8 mouse cellular contexts compared by ENCODE assay signal in genomic region chr16:32078408-32078990, GRCm38 (mm10). TPM values are rescaled to one million over a fixed set of nuclear protein-coding genes. Genes with fewer than 3 reads are reported as not detected.
A peak's percentile ranks its signal among the peaks of the same experiment; 100 is the strongest.
DNase-seq lines count a peak whose midpoint lies in the region; ATAC-seq lines count a peak whose summit lies in the region.

No protein-coding gene starts in this region.

- H3K4me1 ChIP-seq in embryonic facial prominence, embryonic 13.5 days = peaks cover 16% of the 10 kb centered on the region
- H3K4me1 ChIP-seq in hindbrain, embryonic 14.5 days (replicated peaks; ENCODE audit: control insufficient read depth, insufficient read depth, low read length) = peaks cover 21% of the 10 kb centered on the region
- peaks cover 34% of the 10 kb centered on the region for H3K4me1 ChIP-seq in liver, embryonic 13.5 days (replicated peaks)
- peaks cover 25% of the 10 kb centered on the region for H3K4me1 ChIP-seq in neural tube, embryonic 15.5 days

- WGBS in embryonic facial prominence, embryonic 13.5 days = under 1% methylated on average over 30 of the region's 30 CpGs
- under 1% methylated on average over 30 of the region's 30 CpGs for WGBS in hindbrain, embryonic 14.5 days
- under 1% methylated on average over 30 of the region's 30 CpGs for WGBS in liver, embryonic 13.5 days (ENCODE audit: insufficient replicate concordance)
- WGBS in neural tube, embryonic 15.5 days = under 1% methylated on average over 24 of the region's 30 CpGs

- H3K4me3 ChIP-seq in embryonic facial prominence, embryonic 13.5 days = peak overlapping the region; percentile 97
- peak overlapping the region; percentile 94 for H3K4me3 ChIP-seq in hindbrain, embryonic 14.5 days (replicated peaks; ENCODE audit: low read length)
- peak overlapping the region; percentile 94 for H3K4me3 ChIP-seq in liver, embryonic 13.5 days (replicated peaks)
- H3K4me3 ChIP-seq in neural tube, embryonic 15.5 days (replicated peaks) = peak overlapping the region; percentile 99

- ATAC-seq in embryonic facial prominence, embryonic 13.5 days (ENCODE audit: insufficient number of reproducible peaks, insufficient read depth, low FRiP score, low TSS enrichment, low read depth) = no peak
- no peak for ATAC-seq in hindbrain, embryonic 14.5 days (ENCODE audit: low FRiP score)
- ATAC-seq in liver, embryonic 13.5 days (ENCODE audit: low read depth) = no peak
- peak; percentile 73; the same call in 1 of the 2 replicates for ATAC-seq in neural tube, embryonic 15.5 days (ENCODE audit: low FRiP score)

- no peaks in the 10 kb centered on the region for H3K9me3 ChIP-seq in embryonic facial prominence, embryonic 13.5 days
- no peaks in the 10 kb centered on the region for H3K9me3 ChIP-seq in hindbrain, embryonic 14.5 days (ENCODE audit: control insufficient read depth, low read length)
- no peaks in the 10 kb centered on the region for H3K9me3 ChIP-seq in liver, embryonic 13.5 days (replicated peaks)
- H3K9me3 ChIP-seq in neural tube, embryonic 15.5 days (replicated peaks) = no peaks in the 10 kb centered on the region

- no peaks in the 10 kb centered on the region for H3K27me3 ChIP-seq in embryonic facial prominence, embryonic 13.5 days
- no peaks in the 10 kb centered on the region for H3K27me3 ChIP-seq in hindbrain, embryonic 14.5 days (ENCODE audit: control insufficient read depth, insufficient read depth, low read length)
- no peaks in the 10 kb centered on the region for H3K27me3 ChIP-seq in liver, embryonic 13.5 days
- H3K27me3 ChIP-seq in neural tube, embryonic 15.5 days (replicated peaks) = no peaks in the 10 kb centered on the region

- peak overlapping the region; percentile 96 for H3K27ac ChIP-seq in embryonic facial prominence, embryonic 13.5 days
- H3K27ac ChIP-seq in hindbrain, embryonic 14.5 days = peak overlapping the region; percentile 92
- peak overlapping the region; percentile 97 for H3K27ac ChIP-seq in liver, embryonic 13.5 days
- H3K27ac ChIP-seq in neural tube, embryonic 15.5 days (replicated peaks) = peak overlapping the region; percentile 93

- DNase-seq in kidney, adult 8-10 months = peak; percentile 26 to 44
- no peak for DNase-seq in kidney, postnatal 14 days
- DNase-seq in MEL-GATA-1-ER (ENCODE audit: extremely low read depth, low read depth) = peak; percentile 41
- peak; percentile 35 for DNase-seq in hindbrain, embryonic 14.5 days (ENCODE audit: low spot score)
- no peak for DNase-seq in liver, embryonic 13.5 days
- DNase-seq in thymus, postnatal 25 days = no peak

- H3K4me2 ChIP-seq in embryonic facial prominence, embryonic 13.5 days = peak overlapping the region; percentile 73
- H3K4me2 ChIP-seq in hindbrain, embryonic 14.5 days (replicated peaks) = peak overlapping the region; percentile 56
- peak overlapping the region; percentile 85 for H3K4me2 ChIP-seq in liver, embryonic 13.5 days
- H3K4me2 ChIP-seq in neural tube, embryonic 15.5 days = peak overlapping the region; percentile 63

- peaks cover 3% of the 10 kb centered on the region for H3K36me3 ChIP-seq in embryonic facial prominence, embryonic 13.5 days
- peaks cover 3% of the 10 kb centered on the region for H3K36me3 ChIP-seq in hindbrain, embryonic 14.5 days (replicated peaks; ENCODE audit: control insufficient read depth, insufficient read depth)
- H3K36me3 ChIP-seq in liver, embryonic 13.5 days = no peaks in the 10 kb centered on the region; the same call in 1 of the 2 replicates
- H3K36me3 ChIP-seq in neural tube, embryonic 15.5 days = peaks cover 2% of the 10 kb centered on the region; the same call in 1 of the 2 replicates

- H3K9ac ChIP-seq in embryonic facial prominence, embryonic 13.5 days = peak overlapping the region; percentile 99
- H3K9ac ChIP-seq in hindbrain, embryonic 14.5 days = peak overlapping the region; percentile 94
- peak overlapping the region; percentile 95 for H3K9ac ChIP-seq in liver, embryonic 13.5 days
- H3K9ac ChIP-seq in neural tube, embryonic 15.5 days (replicated peaks) = peak overlapping the region; percentile 93

RNA-seq across cellular contexts. Expression of gene Pak2, which starts 0.6 kb away (rescaled TPM):
- 32.3 and 33.6 TPM in 2 replicates for polyA plus RNA-seq in embryonic facial prominence, embryonic 13.5 days (2015; fragmentation: Nextera tagmentation; extraction: Ambion mirVana)
- 30.6 and 34.5 TPM in 2 replicates for polyA plus RNA-seq in hindbrain, embryonic 14.5 days (2014; fragmentation: Nextera tagmentation; extraction: Ambion mirVana)
- 10.7 and 14.6 TPM in 2 replicates for polyA plus RNA-seq in liver, embryonic 13.5 days (2015; fragmentation: Nextera tagmentation; extraction: Ambion mirVana)
- polyA plus RNA-seq in neural tube, embryonic 15.5 days (2015; fragmentation: Nextera tagmentation; extraction: Ambion mirVana) = 23.1 and 26.7 TPM in 2 replicates

RNA-seq across cellular contexts. Expression of gene Pigx, which starts 21.0 kb away (rescaled TPM):
- 127 and 132 TPM in 2 replicates for polyA plus RNA-seq in embryonic facial prominence, embryonic 13.5 days (2015; fragmentation: Nextera tagmentation; extraction: Ambion mirVana)
- 96.8 and 109 TPM in 2 replicates for polyA plus RNA-seq in hindbrain, embryonic 14.5 days (2014; fragmentation: Nextera tagmentation; extraction: Ambion mirVana)
- 29.2 and 29.5 TPM in 2 replicates for polyA plus RNA-seq in liver, embryonic 13.5 days (2015; fragmentation: Nextera tagmentation; extraction: Ambion mirVana)
- polyA plus RNA-seq in neural tube, embryonic 15.5 days (2015; fragmentation: Nextera tagmentation; extraction: Ambion mirVana) = 93.0 and 95.2 TPM in 2 replicates

RNA-seq across cellular contexts. Expression of gene Cep19, which starts 21.1 kb away (rescaled TPM):
- 25.9 and 32.5 TPM in 2 replicates for polyA plus RNA-seq in embryonic facial prominence, embryonic 13.5 days (2015; fragmentation: Nextera tagmentation; extraction: Ambion mirVana)
- polyA plus RNA-seq in hindbrain, embryonic 14.5 days (2014; fragmentation: Nextera tagmentation; extraction: Ambion mirVana) = 50.3 and 53.0 TPM in 2 replicates
- polyA plus RNA-seq in liver, embryonic 13.5 days (2015; fragmentation: Nextera tagmentation; extraction: Ambion mirVana) = 6.2 and 8.0 TPM in 2 replicates
- 48.0 and 50.4 TPM in 2 replicates for polyA plus RNA-seq in neural tube, embryonic 15.5 days (2015; fragmentation: Nextera tagmentation; extraction: Ambion mirVana)

Comparison
In these comparisons a context has a peak if more than half of its experiments do, and no peak if none do; other contexts are left out.
1. DNase-seq: peak in kidney, adult 8-10 months (2 of 2), MEL-GATA-1-ER (single experiment) and hindbrain, embryonic 14.5 days (single experiment); none in kidney, postnatal 14 days (single experiment), liver, embryonic 13.5 days (single experiment) and thymus, postnatal 25 days (single experiment).
2. Peak in every context shown above with its lines, with median percentiles within 50 percentile points of each other: H3K27ac ChIP-seq, H3K4me2 ChIP-seq, H3K4me3 ChIP-seq and H3K9ac ChIP-seq.